Mouse (Mus musculus) midbrain, postnatal 0 days (tissue): ENCODE results near the gene Gsdma2. TPM values are rescaled to one million over a fixed set of nuclear protein-coding genes. Genes with fewer than 3 reads are reported as not detected.
A peak's percentile ranks its signal among the peaks of the same experiment; 100 is the strongest.
"Not testable (repeated sequence)": the region's sequence is repeated elsewhere in the genome, so short reads cannot be mapped to it uniquely, and the experiment has no call there.

Experiments used
- ATAC-seq: fragments of 200-750 bp; cut with Nextera tagmentation; 2 replicates; pipeline ENCODE4 v1.8.0; 2017; ENCODE audit warnings: moderate number of reproducible peaks, mild to moderate bottlenecking, moderate TSS enrichment, moderate library complexity; ENCODE audit not compliant: low FRiP score
- DNase-seq: peaks from one replicate; pipeline ENCODE4 v3.0.0-alpha.2; 2015; ENCODE audit warnings: low spot score
- H3K27ac ChIP-seq: fragments of 300-500 bp; sonication (generic); 2 replicates; pipeline ENCODE4 v1.5.1; 2014; ENCODE audit warnings: low read depth, mild to moderate bottlenecking, low read length, mixed read lengths
- H3K27me3 ChIP-seq: fragments of 300-500 bp; sonication (generic); 2 replicates; pipeline ENCODE4 v1.6.1; 2014; ENCODE audit warnings: low read length, control low read depth, mixed read lengths; ENCODE audit not compliant: insufficient read depth
- H3K36me3 ChIP-seq: fragments of 300-500 bp; sonication (generic); 2 replicates; pipeline ENCODE4 v1.6.1; 2014; ENCODE audit warnings: low read length, control low read depth, mixed read lengths; ENCODE audit not compliant: insufficient read depth
- H3K4me1 ChIP-seq: fragments of 300-500 bp; sonication (generic); 2 replicates; pipeline ENCODE4 v1.6.1; 2014; ENCODE audit warnings: mild to moderate bottlenecking, control low read depth, antibody characterized with exemption, low read length, mixed read lengths; ENCODE audit not compliant: insufficient read depth
- H3K4me2 ChIP-seq: fragments of 300-500 bp; sonication (generic); 2 replicates; pipeline ENCODE4 v1.6.1; 2014; ENCODE audit warnings: low read depth, mild to moderate bottlenecking, low read length, mixed read lengths; ENCODE audit not compliant: poor library complexity, severe bottlenecking
- H3K4me3 ChIP-seq: fragments of 300-500 bp; sonication (generic); 2 replicates; pipeline ENCODE4 v1.5.1; 2014; ENCODE audit warnings: low read depth, mild to moderate bottlenecking, low read length, moderate library complexity
- H3K9ac ChIP-seq: fragments of 300-500 bp; sonication (generic); replicated peaks from 2 replicates; pipeline ENCODE4 v1.6.1; 2014; ENCODE audit warnings: mild to moderate bottlenecking, low read length, moderate library complexity, mixed read lengths; ENCODE audit not compliant: poor library complexity, severe bottlenecking
- H3K9me3 ChIP-seq: fragments of 300-500 bp; sonication (generic); 2 replicates; pipeline ENCODE4 v1.6.1; 2016; ENCODE audit warnings: low read length, control low read depth
- CTCF ChIP-seq: IDR thresholded peaks from 2 replicates; pipeline ENCODE4 v1.5.1; 2016; ENCODE audit warnings: antibody characterized with exemption, mild to moderate bottlenecking
- WGBS: fragments of 180-500 bp; shearing (Covaris S2); extraction: QIAGEN DNeasy Blood & Tissue Kit; methylation state at CpG from one replicate; pipeline ENCODE4 v1.1.7; 2014; 5-methylcytosine and 5-hydroxymethylcytosine counted together
- polyA plus RNA-seq: library from polyadenylated mRNA; unstranded; fragments of >200 nt; fragmentation: Nextera tagmentation; extraction: Ambion mirVana; gene quantifications from 2 replicates; pipeline ENCODE4 v1.2.1, GENCODE M21; 2015
- total RNA-seq: library from RNA; depleted of rRNA; stranded (reverse); fragments of >200 nt; gene quantifications from 2 replicates; pipeline ENCODE4 v1.2.3, GENCODE M21; 2014

The Gsdma2 gene
- total and polyA plus RNA-seq, 2 experiments from 2014 or later, result 0.15 TPM; not detected in 1

GRCm38 (mm10) chr11:98603953-98604352, 42.6 kb upstream of the Gsdma2 start:
- no peaks in the 10 kb centered on the region for H3K4me1 ChIP-seq
- no peak for TF ChIP-seq CTCF
- 0 out of 2 replicates have a peak, but pooled peaks cover 2% of the 10 kb centered on the region for H3K27me3 ChIP-seq
- H3K9ac ChIP-seq, result no peak overlapping the region
- WGBS, result 92% methylated on average over 2 of the region's 2 CpGs
- H3K27ac ChIP-seq, result no peak overlapping the region
- no peak overlapping the region for H3K4me3 ChIP-seq
- H3K9me3 ChIP-seq, result no peaks in the 10 kb centered on the region
- no peaks in the 10 kb centered on the region for H3K36me3 ChIP-seq
- no peak for DNase-seq
- no peak for ATAC-seq
- no peak overlapping the region for H3K4me2 ChIP-seq

- WGBS, result 71% methylated on average over 6 of the region's 6 CpGs
- H3K4me2 ChIP-seq, H3K4me3 ChIP-seq, ATAC-seq, H3K36me3 ChIP-seq, DNase-seq, H3K9ac ChIP-seq, H3K27ac ChIP-seq, H3K4me1 ChIP-seq, H3K27me3 ChIP-seq, H3K9me3 ChIP-seq: not testable (repeated sequence)
These were observed 41.6 kb upstream of the Gsdma2 start for GRCm38 (mm10) chr11:98604911-98605310.

- H3K9ac ChIP-seq, result no peak overlapping the region
- 0 out of 2 replicates have a peak, but pooled peaks cover 3% of the 10 kb centered on the region for H3K27me3 ChIP-seq
- WGBS, result 14% methylated on average over 3 of the region's 3 CpGs
- H3K4me1 ChIP-seq, result no peaks in the 10 kb centered on the region
- TF ChIP-seq CTCF, result peak; percentile 90
- no peak overlapping the region for H3K4me3 ChIP-seq
- H3K4me2 ChIP-seq, result no peak overlapping the region
- H3K36me3 ChIP-seq, result no peaks in the 10 kb centered on the region
- DNase-seq, result peak; percentile 83
- H3K9me3 ChIP-seq, result no peaks in the 10 kb centered on the region
- ATAC-seq, result no peak
- no peak overlapping the region for H3K27ac ChIP-seq
These were observed 39.8 kb upstream of the Gsdma2 start for GRCm38 (mm10) chr11:98606763-98607162.

- Histone ChIP-seq H3K4me2 (no peak overlapping the region), H3K27me3 (no peaks in the 10 kb centered on the region), H3K4me1 (no peaks in the 10 kb centered on the region), H3K9ac (no peak overlapping the region), H3K9me3 (no peaks in the 10 kb centered on the region), H3K4me3 (no peak overlapping the region), H3K36me3 (no peaks in the 10 kb centered on the region), H3K27ac (no peak overlapping the region)
- ATAC-seq, result no peak
- no peak for DNase-seq
- no peak for TF ChIP-seq CTCF
- 94% methylated on average over 13 of the region's 13 CpGs for WGBS
These were observed 25.8 kb upstream of the Gsdma2 start for GRCm38 (mm10) chr11:98620791-98621190.

GRCm38 (mm10) chr11:98623981-98624380, 22.6 kb upstream of the Gsdma2 start:
- H3K9me3 ChIP-seq, H3K9ac ChIP-seq, H3K27ac ChIP-seq, H3K4me3 ChIP-seq, H3K27me3 ChIP-seq, ATAC-seq, H3K4me1 ChIP-seq, H3K36me3 ChIP-seq, H3K4me2 ChIP-seq, DNase-seq: not testable (repeated sequence)
- 82% methylated on average over 6 of the region's 6 CpGs for WGBS

GRCm38 (mm10) chr11:98624381-98624780, 22.2 kb upstream of the Gsdma2 start:
- H3K36me3 ChIP-seq, H3K4me1 ChIP-seq, H3K4me3 ChIP-seq, H3K9me3 ChIP-seq, H3K27ac ChIP-seq, H3K27me3 ChIP-seq, ATAC-seq, H3K9ac ChIP-seq, DNase-seq, H3K4me2 ChIP-seq: not testable (repeated sequence)
- WGBS, result 93% methylated on average over 2 of the region's 2 CpGs
